Mouse (Mus musculus) heart, adult 11 months (tissue): ENCODE results near the gene Lamb3.

Experiments used
- DNase-seq: peaks from one replicate; pipeline ENCODE4 v3.0.0; 2022

Gene Lamb3

GRCm38 (mm10) chr1:193348261-193348962, 140.9 kb downstream of the Lamb3 start:
- no peak for DNase-seq

- DNase-seq, result no peak
Measured at GRCm38 (mm10) chr1:193349702-193350545, 142.4 kb downstream of the Lamb3 start.

- no peak for DNase-seq
Measured at GRCm38 (mm10) chr1:193350546-193350801, 143.0 kb downstream of the Lamb3 start.

GRCm38 (mm10) chr1:193351583-193351982, 144.1 kb downstream of the Lamb3 start:
- no peak for DNase-seq

GRCm38 (mm10) chr1:193359199-193359598, 151.7 kb downstream of the Lamb3 start:
- no peak for DNase-seq

- DNase-seq, result no peak
Measured at GRCm38 (mm10) chr1:193361181-193361580, 153.7 kb downstream of the Lamb3 start.

GRCm38 (mm10) chr1:193362078-193362477, 154.6 kb downstream of the Lamb3 start:
- DNase-seq, result no peak

- peak; percentile 95 for DNase-seq
Measured at GRCm38 (mm10) chr1:193363801-193364231, 156.3 kb downstream of the Lamb3 start.

- DNase-seq, result peak; percentile 91
Measured at GRCm38 (mm10) chr1:193368055-193368454, 160.6 kb downstream of the Lamb3 start.

- no peak for DNase-seq
Measured at GRCm38 (mm10) chr1:193369091-193369490, 161.6 kb downstream of the Lamb3 start.

GRCm38 (mm10) chr1:193370096-193370495, 162.6 kb downstream of the Lamb3 start, which contains the start of gene Camk1g:
Camk1g (minus strand) TSS chr1:193370298.
- DNase-seq, result no peak

GRCm38 (mm10) chr1:193373906-193374413, 166.5 kb downstream of the Lamb3 start:
- no peak for DNase-seq

GRCm38 (mm10) chr1:193376478-193377134, 169.1 kb downstream of the Lamb3 start:
- DNase-seq, result peak; percentile 92

GRCm38 (mm10) chr1:193379634-193380033, 172.1 kb downstream of the Lamb3 start:
- DNase-seq, result no peak

GRCm38 (mm10) chr1:193380877-193381276, 173.4 kb downstream of the Lamb3 start:
- no peak for DNase-seq

- DNase-seq, result no peak
Measured at GRCm38 (mm10) chr1:193381597-193382404, 174.3 kb downstream of the Lamb3 start.

- no peak for DNase-seq
Measured at GRCm38 (mm10) chr1:193382435-193382834, 174.9 kb downstream of the Lamb3 start.

GRCm38 (mm10) chr1:193382841-193383462, 175.5 kb downstream of the Lamb3 start:
- no peak for DNase-seq

GRCm38 (mm10) chr1:193386136-193386535, 178.6 kb downstream of the Lamb3 start:
- DNase-seq, result peak; percentile 95

- DNase-seq, result no peak
Measured at GRCm38 (mm10) chr1:193387241-193387640, 179.7 kb downstream of the Lamb3 start.

- no peak for DNase-seq
Measured at GRCm38 (mm10) chr1:193389505-193389904, 182.0 kb downstream of the Lamb3 start.

GRCm38 (mm10) chr1:193390004-193390403, 182.5 kb downstream of the Lamb3 start:
- DNase-seq, result no peak
